ENCODE assay signal across 19 mouse cellular contexts in genomic region chr5:147732926-147733325, GRCm38 (mm10). TPM values are rescaled to one million over a fixed set of nuclear protein-coding genes. Genes with fewer than 3 reads are reported as not detected.
A peak's percentile ranks its signal among the peaks of the same experiment; 100 is the strongest.
DNase-seq lines count a peak whose midpoint lies in the region; ATAC-seq lines count a peak whose summit lies in the region.
"Had no signal": no experiment of that assay in that cellular context is flagged by ENCODE, and none has a peak within 500 bp of the region (broad histone marks: within the 10 kb centered on the region; RNA-seq: fewer than 3 reads in every experiment).

No protein-coding gene starts in this region.

- 0 out of 2 replicates have a peak, but pooled peaks cover 2% of the 10 kb centered on the region for H3K9me3 ChIP-seq in kidney, embryonic 14.5 days (ENCODE audit: control insufficient read depth, low read length)
- 0 out of 2 replicates have a peak, but pooled peaks cover 3% of the 10 kb centered on the region for H3K9me3 ChIP-seq in midbrain, embryonic 10.5 days (replicated peaks)
- H3K9me3 ChIP-seq: embryonic facial prominence, embryonic 15.5 days; forebrain, embryonic 10.5 days; hindbrain, embryonic 12.5 days had no signal

- no peak for ATAC-seq in kidney, embryonic 14.5 days (ENCODE audit: low FRiP score, low TSS enrichment)
- ATAC-seq: forebrain, embryonic 14.5 days; hindbrain, embryonic 16.5 days; inflammation-experienced regulatory T-cells, adult 6 months had no signal

- no peak overlapping the region for H3K4me3 ChIP-seq in kidney, embryonic 14.5 days (ENCODE audit: low read length)
- H3K4me3 ChIP-seq in midbrain, embryonic 10.5 days: no peak overlapping the region
- H3K4me3 ChIP-seq: embryonic facial prominence, embryonic 15.5 days; erythroblast, embryonic 14.5 days; forebrain, embryonic 10.5 days; hindbrain, embryonic 12.5 days had no signal

- no peak overlapping the region for H3K27ac ChIP-seq in kidney, embryonic 14.5 days (ENCODE audit: low read depth, low read length)
- H3K27ac ChIP-seq in midbrain, embryonic 10.5 days (replicated peaks): no peak overlapping the region
- H3K27ac ChIP-seq: embryonic facial prominence, embryonic 15.5 days; forebrain, embryonic 10.5 days; hindbrain, embryonic 12.5 days had no signal

- WGBS in kidney, embryonic 14.5 days: 83% methylated on average over 5 of the region's 5 CpGs
- 81% methylated on average over 5 of the region's 5 CpGs for WGBS in midbrain, embryonic 10.5 days

- H3K27me3 ChIP-seq in kidney, embryonic 14.5 days (ENCODE audit: control insufficient read depth, insufficient read depth, low read length): peaks cover 16% of the 10 kb centered on the region
- peaks cover 37% of the 10 kb centered on the region for H3K27me3 ChIP-seq in midbrain, embryonic 10.5 days (ENCODE audit: low read depth, poor library complexity, severe bottlenecking)

- H3K4me1 ChIP-seq in kidney, embryonic 14.5 days (ENCODE audit: control insufficient read depth, insufficient read depth, low read length): no peaks in the 10 kb centered on the region
- no peaks in the 10 kb centered on the region for H3K4me1 ChIP-seq in midbrain, embryonic 10.5 days
- H3K4me1 ChIP-seq: embryonic facial prominence, embryonic 15.5 days; forebrain, embryonic 10.5 days; hindbrain, embryonic 12.5 days had no signal

- DNase-seq in gastrocnemius, postnatal 25 days: peak; percentile 21
- DNase-seq in gastrocnemius, postnatal 14 days: no peak
- DNase-seq in heart, postnatal 25 days (ENCODE audit: low spot score): peak; percentile 8
- no peak for DNase-seq in heart, postnatal 36 days
- peak; percentile 24 for DNase-seq in kidney, postnatal 10 days
- peak; percentile 30 to 72 for DNase-seq in kidney, postnatal 25 days
- no peak for DNase-seq in midbrain, embryonic 10.5 days (ENCODE audit: low spot score)
- DNase-seq: adrenal gland, postnatal 10 days; cerebellum, adult 11 months; cerebellum, adult 8-10 months; embryo, embryonic 11 days had no signal

- H3K36me3 ChIP-seq in kidney, embryonic 14.5 days (ENCODE audit: control insufficient read depth, insufficient read depth, low read length): no peaks in the 10 kb centered on the region
- no peaks in the 10 kb centered on the region for H3K36me3 ChIP-seq in midbrain, embryonic 10.5 days
- H3K36me3 ChIP-seq: embryonic facial prominence, embryonic 15.5 days; forebrain, embryonic 10.5 days; hindbrain, embryonic 12.5 days had no signal

- intact Hi-C loops in gastrocnemius, postnatal 14 days (cut with DNase I; ENCODE audit: low total_unique reads): no loop called here
- intact Hi-C loops in heart, postnatal 25 days (cut with DNase I): no loop called here
- intact Hi-C loops in heart, postnatal 36 days (cut with DNase I): no loop called here

- H3K9ac ChIP-seq in kidney, embryonic 14.5 days (ENCODE audit: low read depth, low read length): no peak overlapping the region
- H3K9ac ChIP-seq: embryonic facial prominence, embryonic 15.5 days; hindbrain, embryonic 12.5 days had no signal

- no peak overlapping the region for H3K4me2 ChIP-seq in kidney, embryonic 14.5 days (replicated peaks; ENCODE audit: low read depth, low read length)
- H3K4me2 ChIP-seq: embryonic facial prominence, embryonic 15.5 days; hindbrain, embryonic 12.5 days had no signal

RNA-seq across cellular contexts. Expression of gene Flt1, which starts 7.1 kb away (rescaled TPM):
- total RNA-seq in gastrocnemius, postnatal 25 days (2021): 10 to 100 TPM; 22.8 to 24.1 TPM
- 10 to 100 TPM; 14.9 to 21.6 TPM for total RNA-seq in gastrocnemius, postnatal 14 days (2021)
- total RNA-seq in heart, postnatal 25 days (2021): 10 to 100 TPM; 61.7 to 76.9 TPM
- total RNA-seq in heart, postnatal 36 days (2021): 10 to 100 TPM; 61.4 to 87.8 TPM
- 12.5 and 20.0 TPM in 2 replicates for polyA plus RNA-seq in kidney, embryonic 14.5 days (2014; fragmentation: Nextera tagmentation; extraction: Ambion mirVana)
- 10.5 and 11.1 TPM in 2 replicates for polyA plus RNA-seq in midbrain, embryonic 10.5 days (2016; fragmentation: Nextera tagmentation; extraction: Ambion mirVana)
- polyA plus RNA-seq: inflammation-experienced regulatory T-cells, adult 6 months had no signal

Comparison
In these comparisons a context has a peak if more than half of its experiments do, and no peak if none do; other contexts are left out.
1. DNase-seq: peak in gastrocnemius, postnatal 25 days (single experiment), heart, postnatal 25 days (single experiment), kidney, postnatal 10 days (single experiment) and kidney, postnatal 25 days (2 of 2); none in gastrocnemius, postnatal 14 days (single experiment), heart, postnatal 36 days (0 of 2) and midbrain, embryonic 10.5 days (single experiment).